Mouse (Mus musculus): ENCODE measurements around the gene Ajuba.
"Not testable (repeated sequence)": the region's sequence is repeated elsewhere in the genome, so short reads cannot be mapped to it uniquely, and the experiment has no call there.

Gene Ajuba

DNA sequence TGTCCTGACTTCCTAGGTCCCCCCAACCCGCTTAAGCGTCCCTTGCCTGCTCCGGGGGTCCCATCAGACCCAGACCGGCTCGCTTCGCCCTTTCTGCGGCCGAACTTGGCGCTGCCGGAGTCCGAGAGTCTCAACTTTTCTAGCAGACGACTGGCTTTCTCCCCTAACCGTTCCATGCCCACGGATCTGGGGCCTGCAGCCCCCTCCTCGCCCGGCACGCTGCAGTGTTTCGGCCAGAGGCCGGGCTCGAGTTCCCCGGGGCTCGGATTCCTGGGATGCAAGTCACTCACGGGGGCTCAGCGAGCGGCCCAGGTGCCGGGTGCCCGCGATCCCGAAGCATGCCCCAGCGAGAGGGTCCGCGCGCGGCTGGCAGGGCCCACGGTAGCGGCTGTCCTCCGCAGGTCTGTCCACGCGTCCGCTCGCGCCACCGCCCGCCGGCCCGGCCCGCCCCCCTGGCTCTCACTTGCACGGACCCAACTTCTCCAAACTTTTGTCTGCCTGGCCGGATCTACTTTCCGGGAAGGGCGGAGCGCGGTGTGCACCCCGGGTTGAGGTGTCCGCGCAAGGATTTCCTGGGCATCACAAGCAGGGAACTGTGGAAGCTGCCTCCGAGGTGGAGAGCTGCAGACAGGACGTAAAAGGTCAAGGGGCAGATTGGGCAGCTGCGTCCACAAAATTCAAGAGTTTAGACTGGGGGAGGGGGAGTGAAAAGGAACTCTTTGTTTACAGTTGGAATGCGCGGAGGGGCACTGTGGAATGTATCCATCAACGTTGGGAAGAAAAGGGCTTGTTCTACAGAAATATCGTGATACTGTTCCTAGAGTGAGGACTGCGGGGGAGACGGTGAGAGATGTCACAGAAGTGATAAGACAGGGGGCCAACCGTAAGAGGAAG, at the start of gene Ajuba:
Ajuba (minus strand) TSS at position 470 of the 894 bp plus-strand sequence.
- peak; percentile 93 for DNase-seq (ENCODE audit: low spot score)

DNA sequence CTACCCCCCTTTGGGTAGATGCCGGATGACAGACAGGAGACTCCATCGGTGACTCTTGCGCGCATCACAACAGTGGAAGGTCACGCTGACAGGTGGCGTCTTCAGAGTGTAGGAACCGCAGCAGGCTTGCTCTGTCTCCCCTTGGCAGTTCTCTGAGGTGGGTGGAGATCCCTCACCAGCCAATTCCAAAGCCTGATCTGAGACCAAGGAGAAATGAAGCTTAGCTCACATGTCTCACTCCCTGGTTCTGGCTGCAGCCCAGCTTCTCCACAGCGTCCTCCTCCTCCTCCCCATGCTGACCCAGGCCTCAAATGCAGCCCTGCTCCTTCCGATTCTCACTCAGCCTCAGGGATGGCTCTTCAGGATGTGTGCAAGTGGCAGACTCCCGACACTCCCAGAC, 47.6 kb upstream of the Ajuba start:
- no peak for DNase-seq (ENCODE audit: low spot score)

DNA sequence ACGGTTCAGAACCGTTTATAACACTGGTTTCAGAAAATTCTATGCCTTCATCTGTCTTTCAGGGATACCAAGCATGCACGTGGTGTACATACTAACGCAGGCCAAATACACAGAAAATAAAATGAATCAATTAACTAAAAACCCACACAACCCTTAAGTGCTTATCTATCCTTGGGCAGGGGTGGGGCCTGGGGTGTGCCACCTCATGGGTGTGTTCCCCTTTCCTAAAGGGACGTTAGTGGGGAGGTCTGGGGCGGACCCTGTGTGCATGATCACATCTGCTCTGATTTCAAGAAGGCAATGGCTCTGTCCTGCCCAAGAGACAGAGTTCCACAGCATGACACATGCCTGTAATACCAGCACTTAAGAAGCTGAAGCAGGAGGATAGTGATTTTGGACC, 46.0 kb upstream of the Ajuba start:
- no peak for DNase-seq (ENCODE audit: low spot score)

DNA sequence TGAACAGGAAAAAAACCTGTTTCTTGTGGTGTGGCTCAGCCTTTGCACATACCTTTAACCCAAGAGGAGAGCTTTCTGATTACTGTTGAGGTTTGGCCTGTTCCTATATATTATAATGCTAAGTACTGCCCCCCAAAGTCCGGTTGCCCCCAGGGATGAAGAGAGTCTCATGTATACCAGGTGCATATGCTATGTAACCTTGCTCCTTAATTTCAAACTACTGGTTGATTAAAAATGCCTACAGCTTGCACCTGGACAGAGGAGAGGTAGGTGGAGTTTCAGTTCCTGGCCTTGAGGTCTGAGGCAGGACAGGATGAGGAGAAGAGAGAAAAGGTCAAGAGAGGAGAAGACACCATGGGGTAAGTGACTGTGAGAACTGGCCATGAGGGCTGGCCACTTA, 43.8 kb upstream of the Ajuba start, which contains the start of gene Psmb11:
Psmb11 (plus strand) TSS at position 301 of the 400 bp plus-strand sequence.
- DNase-seq (ENCODE audit: low spot score) = no peak

DNA sequence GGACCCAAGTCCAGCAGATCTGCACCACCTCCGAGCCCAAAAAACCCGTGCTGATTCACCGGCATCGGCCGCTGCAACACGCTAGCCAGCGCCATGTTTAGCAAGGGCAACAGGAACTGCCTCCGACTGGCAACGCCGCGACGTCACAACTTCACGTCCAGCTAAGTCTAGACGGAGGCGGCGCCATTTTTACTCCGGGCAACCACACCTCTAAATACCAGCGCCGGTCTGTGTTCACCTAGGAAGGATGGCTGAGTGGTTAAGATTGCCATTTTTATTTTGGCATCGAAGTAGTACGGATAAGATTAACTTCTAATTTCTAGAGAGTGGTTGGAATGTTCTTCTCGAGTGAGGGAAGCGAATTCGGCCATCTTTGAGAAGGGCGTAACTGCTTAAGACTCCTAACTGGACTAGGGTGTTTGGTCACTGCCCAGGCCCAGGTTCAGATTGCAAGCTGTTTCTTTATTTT, 40.6 kb upstream of the Ajuba start, which contains the start of gene Psmb5:
Psmb5 (minus strand) TSS at position 126 of the 469 bp plus-strand sequence.
- peak; percentile 90 for DNase-seq (ENCODE audit: low spot score)

DNA sequence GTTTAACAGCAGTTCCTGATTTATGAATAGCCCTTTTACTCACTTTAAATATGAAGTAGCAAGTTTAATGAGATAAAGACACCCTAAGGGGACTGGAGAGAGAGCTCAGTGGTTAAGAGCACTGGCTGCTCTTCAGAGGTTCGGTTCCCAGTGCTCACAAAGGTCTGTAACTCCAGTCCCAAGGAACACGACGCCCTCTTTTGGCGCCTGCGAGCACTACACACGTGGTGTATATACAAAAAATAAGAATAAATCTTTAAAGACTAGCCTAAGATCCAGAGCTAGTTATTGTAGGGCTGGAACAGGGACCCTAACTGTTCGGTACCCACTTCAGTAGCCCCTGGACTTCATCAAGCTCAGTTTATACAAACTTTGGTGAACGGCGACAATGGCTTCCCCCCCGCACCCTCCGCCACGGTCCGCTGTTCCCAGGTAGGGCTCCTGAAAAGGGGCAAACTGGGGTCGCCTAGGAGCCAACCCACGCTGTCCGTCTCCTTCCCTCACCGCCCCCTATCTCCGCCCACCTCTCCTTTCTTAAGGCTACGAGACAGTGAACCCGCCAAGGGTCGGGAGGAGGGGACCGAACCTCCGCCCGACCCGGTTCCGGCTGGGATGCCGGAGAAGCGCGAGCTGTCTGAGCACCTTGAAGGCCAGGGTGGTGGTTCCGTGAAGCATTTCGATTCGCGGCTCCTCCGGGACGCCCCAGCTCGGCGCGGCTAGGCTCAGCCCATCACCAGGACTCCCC, 40.0 kb upstream of the Ajuba start:
- DNase-seq (ENCODE audit: low spot score) = no peak

DNA sequence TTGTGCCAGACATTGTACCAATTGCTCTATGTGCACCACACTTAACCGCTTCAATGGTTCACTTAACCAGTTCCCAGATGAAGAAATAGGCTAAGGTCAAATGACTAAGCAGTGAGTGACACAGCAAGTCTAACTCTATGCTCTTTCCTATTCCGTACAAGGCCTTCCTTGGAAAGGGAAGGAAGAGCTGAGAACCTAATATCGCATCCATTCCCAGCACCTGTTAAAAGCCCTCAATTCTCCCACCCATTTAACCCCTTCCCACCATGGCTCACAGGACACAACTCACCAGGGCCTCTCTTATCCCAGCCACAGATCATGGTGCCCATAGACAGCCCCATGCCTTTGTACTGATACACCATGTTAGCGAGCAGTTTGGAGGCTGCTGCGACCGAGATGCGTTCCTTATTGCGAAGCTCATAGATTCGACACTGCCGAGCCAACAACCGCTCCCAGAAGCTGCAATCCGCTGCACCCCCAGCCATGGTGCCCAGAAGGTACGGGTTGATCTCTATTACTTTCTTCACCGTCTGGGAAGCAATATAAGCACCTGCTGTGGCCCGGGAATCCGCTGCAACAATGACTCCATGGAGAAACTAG, 39.0 kb upstream of the Ajuba start:
- no peak for DNase-seq (ENCODE audit: low spot score)

DNA sequence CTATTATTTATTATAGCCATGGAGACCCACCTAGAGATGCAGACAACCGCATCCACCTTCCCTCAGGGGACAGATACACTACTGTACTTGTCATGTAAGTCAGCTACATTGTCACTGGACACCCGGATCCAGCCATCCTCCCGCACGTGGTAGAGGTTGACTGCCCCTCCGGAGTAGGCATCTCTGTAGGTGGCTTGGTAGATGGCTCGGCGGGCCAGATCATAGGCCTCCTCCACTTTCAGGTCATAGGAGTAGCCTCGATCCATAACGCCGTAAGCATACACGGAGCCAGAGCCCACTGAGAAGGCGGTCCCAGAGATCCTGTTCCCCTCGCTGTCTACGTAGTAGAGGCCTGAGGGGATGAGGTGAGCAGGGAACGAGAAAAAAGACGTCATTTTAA, 36.8 kb upstream of the Ajuba start:
- DNase-seq (ENCODE audit: low spot score) = not testable (repeated sequence)

DNA sequence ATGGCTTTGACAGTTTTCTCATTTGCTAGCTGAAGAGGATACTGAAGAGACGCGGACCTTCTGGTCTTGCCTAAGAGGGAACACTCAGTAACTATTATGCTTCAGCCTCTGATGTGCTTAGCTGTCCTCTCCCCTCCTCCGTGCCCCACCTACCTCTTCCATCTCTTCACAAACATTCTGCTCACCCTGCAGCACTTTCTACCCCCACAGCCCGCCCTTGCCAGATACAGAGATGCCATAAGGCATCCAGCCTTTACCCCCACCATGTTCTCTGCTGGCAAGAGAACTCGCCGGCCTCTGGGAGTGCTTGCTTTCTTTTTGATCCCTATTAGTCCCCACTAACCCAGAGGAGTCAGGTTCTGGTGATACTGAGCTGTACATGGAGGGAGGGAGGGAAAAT, 33.3 kb upstream of the Ajuba start:
- no peak for DNase-seq (ENCODE audit: low spot score)

DNA sequence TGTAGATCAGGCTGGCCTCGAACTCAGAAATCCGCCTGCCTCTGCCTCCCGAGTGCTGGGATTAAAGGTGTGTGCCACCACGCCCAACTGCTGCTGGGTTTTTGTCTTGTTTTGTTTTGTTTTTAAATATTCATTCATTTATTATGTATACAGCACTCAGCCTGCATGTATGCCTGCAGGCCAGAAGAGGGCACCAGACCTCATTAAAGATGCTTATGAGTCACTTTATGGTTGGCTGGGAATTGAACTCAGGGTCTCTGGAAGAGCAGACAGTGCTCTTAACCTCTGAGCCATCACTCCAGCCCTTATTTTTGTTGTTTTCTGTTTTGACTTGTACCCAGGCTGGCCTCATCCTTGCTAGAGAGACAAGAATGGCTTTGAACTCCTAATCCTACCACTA, 32.6 kb upstream of the Ajuba start:
- DNase-seq (ENCODE audit: low spot score) = peak; percentile 30

DNA sequence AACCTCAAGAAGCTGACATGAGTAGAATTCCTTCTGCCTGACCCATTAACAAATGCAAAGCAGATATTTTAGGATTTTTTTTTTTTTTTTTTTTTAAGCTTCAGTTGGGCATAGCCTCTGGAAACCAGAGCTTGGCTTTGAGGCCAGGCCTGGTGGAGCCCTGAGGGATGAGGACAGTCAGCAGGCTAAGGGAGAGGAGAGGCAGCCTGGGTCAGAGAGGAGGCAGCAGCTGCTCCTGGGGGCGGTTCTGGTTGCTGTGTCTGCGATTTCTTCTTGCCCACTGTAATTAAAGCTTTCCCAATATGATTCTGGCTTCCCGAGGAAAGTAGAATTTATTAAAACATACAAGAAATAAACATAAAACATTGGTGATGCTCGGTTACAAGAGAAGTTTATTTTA, 31.9 kb upstream of the Ajuba start:
- no peak for DNase-seq (ENCODE audit: low spot score)

DNA sequence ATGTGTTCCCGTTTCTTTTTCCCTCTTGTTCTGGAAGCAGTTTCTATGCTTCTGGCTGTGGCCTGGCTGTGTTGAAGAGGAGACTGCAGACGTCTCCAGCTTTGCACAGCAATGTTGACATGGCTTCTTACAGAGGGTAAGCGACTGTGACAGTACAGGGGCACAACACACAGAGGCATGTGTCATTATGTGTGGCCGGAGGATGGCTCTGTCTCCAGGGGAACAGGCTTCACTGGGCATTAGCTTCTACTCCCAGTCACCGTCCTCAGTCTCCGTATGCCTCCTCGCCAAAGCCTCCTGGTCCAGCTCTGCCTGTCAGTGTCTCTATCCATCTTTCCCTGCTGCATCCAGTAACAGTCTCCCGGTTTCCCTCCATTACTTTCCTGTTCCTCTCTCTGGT, 29.9 kb upstream of the Ajuba start:
- no peak for DNase-seq (ENCODE audit: low spot score)

DNA sequence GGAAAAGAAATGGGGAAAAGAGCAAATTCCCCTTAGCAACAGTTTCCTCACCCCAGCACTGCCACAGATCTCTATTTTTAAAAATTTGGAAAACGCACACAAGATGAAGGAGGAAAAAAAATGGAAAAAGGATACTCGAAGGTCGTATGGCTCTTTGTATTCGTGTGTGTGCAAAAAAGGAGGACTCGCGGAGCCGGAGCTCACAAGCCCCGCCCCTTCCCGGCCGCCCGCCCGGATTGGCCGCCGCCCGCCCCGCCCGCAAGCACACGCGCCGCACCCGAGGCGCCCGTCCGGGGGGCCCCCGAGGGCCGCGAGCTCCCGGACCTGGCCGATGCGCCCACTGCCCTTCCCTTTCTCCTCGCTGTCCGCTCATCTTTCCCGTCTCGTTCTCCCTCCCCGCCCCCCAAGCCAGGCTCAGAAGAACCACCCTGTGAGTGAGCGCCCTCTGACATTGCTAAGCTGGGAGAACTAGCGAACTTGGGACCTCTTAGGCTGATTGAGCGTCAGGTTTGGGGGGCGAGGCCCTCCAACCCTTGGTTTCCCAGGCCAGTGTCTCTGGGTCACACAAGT, 28.5 kb upstream of the Ajuba start, which contains the start of gene 4931414P19Rik:
4931414P19Rik (minus strand) TSS at position 242 of the 570 bp plus-strand sequence.
- DNase-seq (ENCODE audit: low spot score) = peak; percentile 78

DNA sequence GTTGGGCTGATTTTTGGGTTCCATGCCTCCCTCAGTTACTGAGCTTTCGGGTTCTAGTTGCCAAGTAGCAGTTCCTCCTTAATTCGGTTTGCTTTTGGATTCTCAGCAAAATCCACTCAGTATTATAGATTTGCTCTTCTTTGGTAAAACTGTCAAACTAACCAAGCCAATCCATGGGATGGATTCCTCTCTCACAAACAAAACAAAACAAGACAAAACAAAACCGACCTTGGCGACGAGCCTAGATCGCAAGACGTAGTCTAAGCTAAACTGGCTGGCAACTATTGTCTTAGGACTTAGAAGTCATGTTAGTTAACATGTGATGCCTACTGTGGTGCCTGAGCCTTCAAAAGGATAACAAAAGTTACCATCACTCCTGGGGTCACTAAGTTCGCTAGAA, 26.3 kb upstream of the Ajuba start:
- no peak for DNase-seq (ENCODE audit: low spot score)

DNA sequence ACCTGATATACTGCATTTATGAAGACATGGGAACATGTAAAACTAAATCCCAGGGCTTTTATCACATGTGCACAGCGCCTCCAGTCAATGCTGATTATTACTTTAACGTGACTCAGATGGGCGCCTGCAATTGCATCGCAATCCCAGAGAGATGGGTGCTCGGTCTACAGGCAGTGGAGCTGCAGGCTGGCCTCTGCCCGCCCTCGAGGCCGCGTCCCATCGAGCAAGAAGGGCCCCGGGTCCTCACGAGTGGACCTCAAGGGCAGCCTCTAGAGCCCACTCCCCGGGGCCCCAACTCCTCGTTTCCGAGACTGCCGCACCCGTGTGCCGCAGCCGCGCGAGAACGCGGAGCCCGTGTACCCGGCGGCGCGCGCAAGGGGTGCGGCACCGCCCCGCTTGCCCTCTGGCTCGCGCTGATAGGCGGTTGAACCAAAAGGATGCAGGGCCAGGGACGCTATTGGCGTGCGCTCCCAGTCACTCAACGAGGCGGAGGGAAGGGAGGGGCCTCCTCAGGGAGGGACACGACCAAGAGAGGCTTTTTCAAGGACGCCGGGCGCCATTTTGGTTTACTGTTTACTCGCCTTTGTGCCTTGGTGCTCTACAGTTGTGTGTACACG, 25.8 kb upstream of the Ajuba start:
- DNase-seq (ENCODE audit: low spot score) = peak; percentile 97

DNA sequence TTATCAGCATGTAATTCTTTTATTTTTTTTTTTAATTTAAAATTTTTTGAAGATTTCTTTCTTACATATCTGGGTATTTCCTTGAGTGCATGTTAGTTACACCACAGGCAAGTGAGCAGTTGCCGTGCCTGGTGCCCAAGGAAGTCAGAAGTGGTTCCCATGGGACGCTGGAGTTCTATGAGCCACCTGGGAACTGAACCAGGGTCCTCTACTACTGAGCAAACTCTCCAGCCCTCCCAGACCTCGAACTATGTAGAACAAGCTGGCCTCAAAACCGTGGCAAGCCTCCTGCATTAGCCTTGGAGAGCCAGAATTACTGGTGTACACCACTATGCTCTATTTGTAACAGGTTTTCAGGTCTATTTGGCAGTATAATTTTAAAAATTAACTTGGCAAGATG, 25.3 kb upstream of the Ajuba start:
- DNase-seq (ENCODE audit: low spot score) = no peak

DNA sequence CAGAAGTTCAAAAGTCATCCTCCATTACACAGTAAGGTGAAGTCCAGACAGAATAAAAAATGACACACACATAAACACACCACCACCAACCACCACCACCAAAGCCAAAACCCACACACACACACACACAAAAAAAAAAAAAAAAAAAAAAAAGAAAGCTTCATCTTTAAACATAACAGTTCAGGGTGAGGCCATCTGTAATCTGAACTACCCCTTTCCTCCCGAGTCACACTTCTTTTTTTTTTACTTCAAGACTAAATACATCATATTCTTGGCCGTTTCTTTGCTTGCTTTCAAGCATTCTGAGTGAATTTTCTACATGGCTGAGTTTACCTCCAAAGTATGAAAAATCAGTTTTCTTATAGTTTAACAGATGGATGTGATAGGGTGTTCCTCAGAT, 24.2 kb upstream of the Ajuba start:
- no peak for DNase-seq (ENCODE audit: low spot score)

DNA sequence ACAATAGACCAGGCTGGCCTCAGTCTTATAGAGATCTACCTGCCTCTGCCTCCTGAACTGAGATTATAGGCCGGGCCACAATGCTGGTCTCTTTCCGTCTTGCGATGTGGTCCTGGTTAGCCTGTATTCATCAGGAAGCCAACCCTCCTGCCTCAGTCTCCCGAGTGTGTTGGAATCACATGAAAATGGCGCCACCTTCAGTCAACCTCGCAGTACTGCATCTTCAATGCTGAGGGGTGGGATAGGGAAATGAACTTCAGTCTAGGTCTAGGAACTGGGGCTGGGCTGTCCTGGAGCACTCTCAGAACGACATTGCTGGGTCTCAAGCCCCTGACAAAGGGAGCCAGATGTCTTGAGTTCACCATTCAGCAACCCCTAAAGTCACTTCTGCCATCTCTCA, 19.7 kb upstream of the Ajuba start:
- no peak for DNase-seq (ENCODE audit: low spot score)

DNA sequence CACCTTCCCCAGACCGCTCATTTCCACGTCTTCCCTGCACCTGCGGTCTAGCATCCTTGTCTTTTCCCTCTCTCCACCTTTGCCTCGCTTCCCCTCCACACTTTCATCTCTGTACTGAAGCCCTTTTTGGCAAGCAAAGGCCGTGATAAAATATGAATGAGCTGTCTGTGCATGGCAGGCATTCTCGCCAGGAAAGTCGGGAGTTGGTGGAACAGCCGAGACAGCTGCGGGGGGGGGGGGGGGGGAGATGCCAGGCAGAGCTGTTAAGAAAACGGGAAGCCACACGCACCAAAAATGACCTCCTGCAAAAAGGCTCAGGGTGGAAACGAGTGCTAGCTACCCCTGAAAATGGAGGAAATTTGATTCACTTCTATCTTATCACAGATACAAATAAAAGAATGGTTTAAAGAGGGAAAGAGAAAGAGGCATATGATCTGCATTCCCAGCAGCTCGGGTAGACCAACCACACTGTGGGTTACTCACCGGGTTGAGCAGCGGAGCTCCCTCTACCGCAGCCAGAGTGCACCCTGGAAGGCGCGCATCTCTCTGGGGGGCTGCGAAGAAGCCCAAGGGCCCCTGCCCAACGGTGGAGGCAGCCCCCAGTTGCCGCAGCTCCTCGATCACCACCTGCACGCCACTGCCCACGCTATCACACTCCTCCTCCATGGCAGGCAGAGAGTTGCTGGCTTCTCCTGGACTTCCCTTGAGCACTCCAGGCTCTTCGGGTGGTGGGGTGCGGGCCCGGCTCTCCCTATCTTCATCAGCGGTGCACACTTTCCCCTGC, 17.5 kb upstream of the Ajuba start:
- DNase-seq (ENCODE audit: low spot score) = no peak

DNA sequence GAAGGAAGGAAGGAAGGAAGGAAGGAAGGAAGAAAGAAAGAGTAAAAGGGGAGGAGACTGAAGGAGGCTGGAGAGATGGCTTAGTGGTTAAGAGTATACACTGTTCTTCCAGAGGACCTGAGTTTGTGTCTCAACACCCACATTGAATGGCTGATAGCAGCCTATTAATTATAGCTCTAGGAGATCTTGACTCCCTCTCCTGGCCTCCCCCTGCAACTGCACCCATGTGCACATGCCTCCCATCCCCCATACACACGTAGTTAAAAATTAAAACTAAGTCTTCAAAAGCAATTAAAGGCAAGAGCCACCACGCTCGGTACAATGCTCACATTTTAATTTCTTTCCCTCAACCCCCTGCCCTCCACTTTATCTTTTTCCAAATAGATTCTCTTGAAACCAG, 16.7 kb upstream of the Ajuba start:
- no peak for DNase-seq (ENCODE audit: low spot score)

All from lung, postnatal 25 days (tissue).